Mouse (Mus musculus): ENCODE data around the gene Lrrc1.

Lrrc1 gene

DNA sequence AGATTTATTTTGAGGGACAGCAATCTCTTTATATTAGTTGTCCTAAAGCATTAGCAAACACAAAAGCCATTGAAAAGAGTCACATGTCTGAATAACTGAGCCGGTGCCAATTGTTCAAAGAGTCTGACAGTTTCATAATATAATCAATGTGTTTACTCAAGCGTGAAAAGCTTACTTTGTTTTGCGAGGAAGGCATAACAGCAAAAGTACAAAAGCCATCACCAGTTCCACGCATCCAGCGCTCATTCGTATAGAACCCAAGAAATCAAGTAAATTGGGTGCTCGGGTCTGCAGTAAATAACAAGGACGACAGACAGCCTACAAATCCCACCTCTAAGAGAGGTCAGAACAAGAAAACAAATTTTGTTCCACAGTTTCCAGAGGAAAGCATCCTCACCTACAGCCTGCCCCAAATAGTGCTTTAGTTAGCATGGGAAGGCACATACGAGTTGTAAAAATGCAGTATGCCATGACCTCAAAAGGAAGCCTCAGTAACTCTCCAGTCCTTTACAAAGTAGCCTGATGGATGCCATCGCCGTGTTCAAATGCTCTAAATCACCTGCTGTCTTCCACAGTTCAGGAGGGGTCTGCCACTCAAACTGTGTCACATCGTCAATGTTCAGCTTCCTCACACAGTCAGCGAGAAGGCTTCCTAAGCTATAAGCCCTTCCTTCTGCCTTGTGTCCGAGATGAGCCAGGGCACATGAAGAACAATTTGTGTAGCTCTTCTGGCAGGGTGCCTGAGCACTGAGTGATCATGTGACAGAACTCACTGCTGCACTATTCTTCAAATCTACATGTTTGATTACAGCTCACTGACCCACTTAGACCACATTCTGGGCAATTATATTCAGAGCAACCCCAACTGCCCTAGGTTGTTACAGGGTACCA, 41.9 kb downstream of the Lrrc1 start:
- peak; percentile 77 to 78 for DNase-seq (ENCODE audit: inconsistent age in 2 of 2, low spot score in 1 of 2)

DNA sequence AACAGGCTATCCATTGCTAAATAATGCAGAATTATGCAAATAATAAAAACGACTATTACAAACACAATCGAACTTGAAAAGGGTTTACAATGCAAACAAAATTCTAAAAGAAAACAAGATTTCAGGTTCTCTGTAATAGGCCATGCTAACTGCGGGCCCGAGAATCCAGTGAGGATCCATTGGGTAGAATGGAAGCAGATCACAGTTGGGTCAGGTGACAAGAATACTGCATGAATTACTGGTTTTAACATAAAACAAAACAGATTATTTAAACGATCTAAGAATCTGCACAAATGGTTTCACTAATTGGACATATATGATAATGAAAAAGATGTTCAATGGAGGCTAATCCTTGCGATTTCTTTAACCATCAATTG, 42.5 kb downstream of the Lrrc1 start:
- no peak for DNase-seq (ENCODE audit: inconsistent age in 2 of 2, low spot score in 1 of 2)

GRCm38 (mm10) chr9:77499084-77499483, 45.6 kb downstream of the Lrrc1 start:
- DNase-seq (ENCODE audit: inconsistent age in 2 of 2, low spot score in 1 of 2) = no peak

- peak in 1 of 2 experiments; percentile 61 for DNase-seq (ENCODE audit: inconsistent age in 2 of 2, low spot score in 1 of 2)
These were observed 46.3 kb downstream of the Lrrc1 start for GRCm38 (mm10) chr9:77498406-77498805.

- no peak for DNase-seq (ENCODE audit: inconsistent age in 2 of 2, low spot score in 1 of 2)
These were observed 47.5 kb downstream of the Lrrc1 start for GRCm38 (mm10) chr9:77497173-77497572.

DNA sequence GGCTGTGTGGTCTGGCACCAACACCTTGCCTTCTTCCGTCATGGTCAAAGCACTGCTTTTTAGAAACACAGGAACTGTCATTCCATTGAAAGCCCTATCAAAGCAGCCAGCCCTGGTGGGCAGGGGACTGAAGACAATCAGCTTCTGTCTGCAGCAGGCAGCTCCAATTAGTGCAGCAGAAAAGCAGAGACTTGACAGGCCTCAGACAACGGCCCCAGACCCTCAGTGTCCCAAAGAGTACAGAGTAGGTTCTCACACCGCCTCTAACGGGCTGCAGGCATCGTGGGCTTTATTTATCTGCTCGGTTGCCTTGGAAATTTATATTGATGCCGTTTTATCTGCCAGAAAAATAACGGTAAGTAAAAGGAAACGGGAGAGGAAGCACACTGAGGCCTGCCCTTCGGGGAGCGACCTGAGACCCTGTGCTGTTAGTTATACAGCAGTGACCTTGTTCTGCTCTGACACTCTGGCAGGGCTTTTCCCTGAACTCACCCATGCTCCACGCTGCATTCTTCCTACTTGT, 48.1 kb downstream of the Lrrc1 start:
- peak; percentile 20 to 54 for DNase-seq (ENCODE audit: inconsistent age in 2 of 2, low spot score in 1 of 2)

DNA sequence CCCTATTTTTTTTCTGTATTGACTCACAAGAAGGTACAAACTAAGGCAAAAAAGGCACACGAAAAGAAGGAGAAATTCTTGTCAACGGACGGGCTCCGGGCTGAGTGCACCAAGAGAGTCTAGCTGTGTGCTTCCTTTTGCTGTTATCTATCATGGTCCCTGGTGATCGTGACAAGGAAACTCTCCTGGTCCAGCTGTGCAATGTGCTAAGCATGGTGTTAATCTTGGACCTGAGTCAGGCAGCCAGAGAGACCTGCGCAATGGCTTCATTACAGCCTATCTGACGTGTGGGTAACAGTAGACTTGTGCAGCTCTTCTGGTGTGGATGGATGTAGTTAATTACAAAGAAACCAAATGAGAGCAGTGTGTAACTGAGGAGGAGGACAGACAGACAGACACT, 50.4 kb downstream of the Lrrc1 start:
- no peak for DNase-seq (ENCODE audit: inconsistent age in 2 of 2, low spot score in 1 of 2)

DNA sequence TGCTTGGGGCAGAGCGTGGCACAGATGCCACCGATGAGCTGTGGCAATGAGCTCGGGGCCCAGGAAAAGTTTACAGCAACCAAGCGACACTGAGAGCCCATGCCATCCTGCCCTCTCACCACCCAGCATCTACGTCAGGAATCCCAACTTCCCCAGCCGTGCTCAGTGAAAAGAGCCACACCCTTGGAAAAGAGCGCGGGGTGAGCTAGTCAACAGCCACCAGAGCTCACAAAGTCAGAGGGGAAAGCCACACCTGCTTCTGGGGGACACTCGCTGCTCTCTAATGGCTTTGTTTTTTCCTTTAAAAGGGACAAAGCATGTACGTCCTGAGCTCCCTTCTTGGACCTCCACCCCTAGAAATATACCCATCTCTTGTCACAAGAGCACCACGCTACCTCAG, 56.1 kb downstream of the Lrrc1 start:
- no peak for DNase-seq (ENCODE audit: inconsistent age in 2 of 2, low spot score in 1 of 2)

GRCm38 (mm10) chr9:77487427-77487826, 57.2 kb downstream of the Lrrc1 start:
- no peak for DNase-seq (ENCODE audit: inconsistent age in 2 of 2, low spot score in 1 of 2)

GRCm38 (mm10) chr9:77485915-77486314, 58.8 kb downstream of the Lrrc1 start:
- DNase-seq (ENCODE audit: inconsistent age in 2 of 2, low spot score in 1 of 2) = no peak

DNA sequence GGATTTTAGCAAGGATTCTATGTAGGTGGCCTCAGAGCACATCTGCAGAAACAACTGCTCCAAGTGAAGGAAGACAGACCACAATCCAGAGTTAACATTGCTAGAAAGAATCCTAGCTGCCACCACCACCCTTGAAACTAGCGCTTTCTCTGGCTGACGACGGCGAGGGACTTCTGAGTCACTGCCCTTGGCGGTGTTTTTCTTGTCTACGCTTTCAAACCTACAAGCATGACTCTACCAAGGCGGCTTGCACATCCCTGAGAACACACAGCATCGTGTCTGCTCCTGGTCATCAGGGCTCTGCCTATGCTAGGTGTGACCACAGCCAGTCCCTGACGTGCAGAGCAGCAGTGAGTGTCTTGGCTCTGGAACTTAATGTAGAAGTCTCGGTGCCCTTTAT, 59.9 kb downstream of the Lrrc1 start:
- peak; percentile 64 to 83 for DNase-seq (ENCODE audit: inconsistent age in 2 of 2, low spot score in 1 of 2)

- DNase-seq (ENCODE audit: inconsistent age in 2 of 2, low spot score in 1 of 2) = peak in 1 of 2 experiments; percentile 68
These were observed 61.1 kb downstream of the Lrrc1 start for GRCm38 (mm10) chr9:77483559-77483958.

- DNase-seq (ENCODE audit: inconsistent age in 2 of 2, low spot score in 1 of 2) = peak in 1 of 2 experiments; percentile 70
These were observed 62.4 kb downstream of the Lrrc1 start for GRCm38 (mm10) chr9:77482281-77482680.

- DNase-seq (ENCODE audit: inconsistent age in 2 of 2, low spot score in 1 of 2) = peak; percentile 82 to 87
These were observed 63.3 kb downstream of the Lrrc1 start for GRCm38 (mm10) chr9:77481380-77481779.

DNA sequence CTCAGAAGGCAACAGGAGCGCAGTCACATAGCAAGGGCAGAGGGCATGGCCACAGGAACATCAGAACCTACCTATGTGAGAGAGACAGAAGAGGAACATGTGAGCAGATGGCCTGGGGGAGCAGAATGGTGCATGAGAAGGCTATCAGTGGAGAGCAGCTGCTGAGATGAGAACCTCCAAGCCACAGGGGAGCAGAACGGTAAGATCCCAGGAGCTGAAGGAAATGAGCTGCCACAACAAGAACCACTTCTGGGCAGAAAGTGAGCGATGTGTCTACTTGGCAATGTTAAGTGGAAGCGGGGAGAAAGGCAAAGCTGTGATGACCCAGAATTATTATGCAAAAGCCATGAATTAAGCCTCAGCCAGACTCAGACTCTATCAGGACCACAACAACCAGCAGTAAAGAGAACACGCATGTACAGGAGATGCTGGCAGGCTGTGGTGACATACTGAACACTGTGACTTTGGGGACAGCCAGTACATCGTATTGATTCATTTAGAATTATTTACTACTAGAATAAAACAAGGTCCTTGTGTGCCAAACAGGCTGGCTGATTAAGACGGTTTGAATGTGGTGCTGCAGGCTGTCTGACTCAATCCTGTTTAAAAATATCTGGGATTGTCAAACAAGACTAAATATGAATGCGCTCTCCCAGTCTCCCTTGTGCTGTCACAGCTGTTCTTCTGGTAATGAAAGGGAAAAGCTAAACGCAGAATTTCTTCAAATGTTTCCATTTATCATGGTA, 63.9 kb downstream of the Lrrc1 start:
- DNase-seq (ENCODE audit: inconsistent age in 2 of 2, low spot score in 1 of 2) = peak; percentile 51 to 68

DNA sequence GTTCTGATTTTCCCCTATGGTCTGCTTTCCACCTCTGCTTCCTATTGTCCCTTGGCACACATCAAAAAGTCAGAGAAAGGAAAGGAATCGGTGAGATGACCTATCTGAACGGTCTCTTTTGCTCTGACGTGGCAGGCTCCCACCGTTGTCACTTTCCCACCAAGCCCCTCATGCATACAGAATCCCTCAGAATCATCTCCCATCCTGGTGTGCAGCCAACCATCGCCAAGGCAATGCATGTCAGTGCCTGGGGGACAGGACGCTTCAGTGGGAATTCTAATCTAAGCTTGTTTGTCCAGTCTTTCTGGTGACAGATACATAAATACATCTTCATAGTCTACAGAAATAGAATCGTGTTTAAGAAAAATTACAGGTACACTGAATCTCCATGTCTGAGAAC, 64.7 kb downstream of the Lrrc1 start:
- no peak for DNase-seq (ENCODE audit: inconsistent age in 2 of 2, low spot score in 1 of 2)

DNA sequence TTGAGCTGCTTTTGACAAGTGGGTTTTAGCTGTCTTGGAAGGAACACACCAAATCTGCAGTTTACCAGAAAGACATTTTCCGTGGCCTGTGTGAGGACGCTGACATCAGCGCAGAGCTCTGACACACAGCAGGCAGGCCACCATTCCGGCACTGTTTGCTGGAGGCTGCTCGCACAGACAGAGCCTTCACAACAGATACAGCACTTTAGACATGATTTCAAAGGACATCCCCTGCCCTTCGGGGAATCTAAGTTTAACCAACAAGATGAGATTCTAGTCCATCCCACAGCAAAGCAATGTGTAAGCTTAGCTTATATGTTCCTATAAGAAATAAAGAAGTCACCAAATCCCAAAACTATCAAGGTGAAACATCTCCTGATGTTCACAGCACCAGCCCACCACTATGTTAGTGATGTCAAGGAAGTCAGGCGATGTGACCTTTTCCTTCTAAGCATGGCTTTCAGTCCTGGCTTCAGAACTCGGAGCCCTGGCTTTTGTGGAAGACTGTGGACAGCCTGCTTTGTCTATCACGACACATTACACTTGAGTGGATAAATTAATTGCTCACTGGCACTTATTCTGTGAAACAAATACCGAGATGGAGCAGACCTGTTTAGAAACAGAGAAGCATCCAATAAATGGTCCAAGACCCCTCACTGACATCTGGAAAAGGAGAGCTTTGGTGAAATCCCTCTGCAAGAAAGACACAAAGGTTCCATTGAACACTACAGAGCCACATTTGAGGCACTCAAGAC, 66.3 kb downstream of the Lrrc1 start:
- DNase-seq (ENCODE audit: inconsistent age in 2 of 2, low spot score in 1 of 2) = no peak

GRCm38 (mm10) chr9:77474535-77474934, 70.1 kb downstream of the Lrrc1 start:
- no peak for DNase-seq (ENCODE audit: inconsistent age in 2 of 2, low spot score in 1 of 2)

DNA sequence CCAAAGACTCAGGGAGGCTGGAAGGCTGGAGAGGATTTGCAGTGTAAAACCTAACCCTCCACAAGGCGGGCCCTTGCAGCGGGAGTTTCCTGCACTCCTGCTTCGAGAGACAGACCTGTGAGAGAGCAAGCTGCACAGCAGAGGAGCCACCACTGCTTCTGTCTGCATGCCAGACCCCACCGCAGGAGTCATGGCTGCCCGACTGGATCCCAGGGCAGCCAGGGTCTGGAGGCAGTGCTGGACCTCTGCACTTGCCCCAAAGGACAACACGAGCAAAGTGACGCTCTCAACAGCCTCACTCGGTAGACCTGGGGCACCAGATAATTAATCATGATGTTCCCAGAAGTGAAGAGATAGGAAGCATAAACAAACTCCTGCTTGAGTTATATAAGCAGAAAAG, 72.1 kb downstream of the Lrrc1 start:
- no peak for DNase-seq (ENCODE audit: inconsistent age in 2 of 2, low spot score in 1 of 2)

- DNase-seq (ENCODE audit: inconsistent age in 2 of 2, low spot score in 1 of 2) = no peak
These were observed 72.9 kb downstream of the Lrrc1 start for GRCm38 (mm10) chr9:77471646-77472220.
